Mouse (Mus musculus): ENCODE results near the gene Rusc1.

The Rusc1 gene

DNA sequence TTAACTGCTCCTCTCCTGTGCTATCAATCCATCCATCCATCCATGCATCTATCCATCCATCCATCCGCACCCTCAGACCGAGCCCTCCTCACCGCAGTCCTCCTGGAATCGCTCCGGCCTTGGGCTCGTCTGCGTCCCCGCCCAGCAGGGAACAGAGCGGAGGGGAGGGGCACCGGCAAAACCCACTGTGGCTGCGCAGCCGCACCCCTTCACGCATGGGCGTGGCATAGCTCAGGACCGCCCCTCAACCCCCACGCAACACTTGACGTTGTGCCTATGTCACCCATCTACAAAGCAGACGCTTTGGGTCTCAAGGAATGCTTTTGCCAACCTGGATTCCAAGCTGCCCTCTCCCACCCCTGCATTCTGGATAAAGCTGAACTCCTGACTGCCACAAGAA, at the start of gene Rusc1:
TSS of gene Rusc1 (minus strand) at position 137 of the 400 bp plus-strand sequence.
- DNase-seq (ENCODE audit: low spot score in 2 of 2): peak; percentile 42 to 60

DNA sequence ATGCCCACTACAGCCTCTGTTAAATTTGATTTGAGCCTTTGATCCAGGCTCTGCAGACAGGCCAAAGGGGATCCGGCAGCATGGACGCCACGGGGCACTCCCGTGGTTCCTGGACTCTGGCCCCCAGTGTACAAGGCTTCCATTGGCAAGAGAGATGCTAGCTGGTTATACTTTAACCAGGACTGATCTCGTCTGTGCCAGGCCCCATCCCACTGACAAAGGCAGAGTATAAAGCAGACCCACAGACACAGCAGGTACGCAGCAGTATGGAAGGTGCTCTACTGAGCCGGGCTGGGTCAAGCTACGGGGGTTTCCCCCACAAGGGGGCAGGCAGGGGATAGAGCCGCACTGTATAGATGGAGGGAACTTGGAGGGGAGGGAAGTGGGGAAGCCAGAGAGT, 43.3 kb upstream of the Rusc1 start:
- no peak for DNase-seq (ENCODE audit: low spot score in 2 of 2)

DNA sequence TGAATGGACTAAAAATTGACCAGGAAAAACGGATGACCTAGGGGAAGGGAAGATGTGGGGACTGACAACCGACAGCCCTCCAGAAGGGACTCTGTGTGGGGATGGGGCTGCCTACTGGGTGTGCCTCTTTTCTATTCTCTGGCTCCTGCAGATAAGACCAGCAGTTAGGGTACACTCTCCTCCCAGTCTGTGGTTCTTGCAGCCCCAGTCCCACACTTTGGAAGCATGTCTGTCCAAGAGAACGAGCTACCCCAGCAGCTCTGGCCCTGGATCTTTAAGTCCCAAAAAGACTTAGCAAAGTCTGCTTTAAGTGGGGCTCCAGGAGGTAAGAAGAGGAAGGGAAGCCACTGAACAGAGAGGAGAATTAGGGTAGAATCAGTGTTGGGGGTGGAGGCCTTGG, 42.8 kb upstream of the Rusc1 start, which contains the start of gene Pklr:
TSS of gene Pklr (plus strand) at position 185 of the 400 bp plus-strand sequence.
- no peak for DNase-seq (ENCODE audit: low spot score in 2 of 2)

DNA sequence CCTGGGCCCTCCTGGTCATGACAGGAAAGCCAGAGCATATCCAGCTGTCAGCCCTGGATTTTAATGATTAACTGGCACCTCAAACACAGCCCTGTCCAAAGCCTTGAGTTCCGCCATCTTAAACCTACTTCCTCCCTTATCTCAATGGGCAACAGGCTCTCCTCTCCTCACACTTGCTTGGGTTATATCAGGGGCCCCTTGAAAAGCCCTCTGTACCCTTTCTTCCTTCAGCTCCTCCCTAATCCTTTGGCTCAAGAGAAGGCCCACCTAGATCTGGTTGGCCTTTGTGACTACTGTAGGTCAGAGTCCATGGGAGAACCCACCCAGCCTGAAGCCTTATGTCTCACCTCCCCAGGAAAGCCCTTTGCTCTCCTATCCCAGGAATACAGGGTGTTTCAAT, 40.6 kb upstream of the Rusc1 start:
- DNase-seq (ENCODE audit: low spot score in 2 of 2): no peak

DNA sequence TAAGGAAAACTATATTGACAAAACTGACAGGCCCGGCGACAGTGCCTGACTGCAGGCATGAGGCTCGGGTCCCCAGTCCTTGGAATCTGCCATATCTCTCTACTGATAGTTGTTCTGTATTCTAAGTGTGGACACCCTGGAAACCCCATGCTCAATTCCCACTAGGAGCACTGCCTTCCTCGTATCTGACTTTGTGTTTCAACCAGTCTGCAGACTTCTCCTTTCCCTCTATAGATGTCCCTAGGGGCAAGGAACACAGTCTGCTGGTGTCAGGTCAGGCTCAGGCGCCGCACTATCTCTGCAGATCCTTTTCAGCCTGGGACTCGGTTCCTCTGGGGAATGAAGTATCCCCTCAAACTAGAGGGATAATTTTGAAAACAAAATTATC, 39.9 kb upstream of the Rusc1 start:
- DNase-seq (ENCODE audit: low spot score in 2 of 2): no peak

DNA sequence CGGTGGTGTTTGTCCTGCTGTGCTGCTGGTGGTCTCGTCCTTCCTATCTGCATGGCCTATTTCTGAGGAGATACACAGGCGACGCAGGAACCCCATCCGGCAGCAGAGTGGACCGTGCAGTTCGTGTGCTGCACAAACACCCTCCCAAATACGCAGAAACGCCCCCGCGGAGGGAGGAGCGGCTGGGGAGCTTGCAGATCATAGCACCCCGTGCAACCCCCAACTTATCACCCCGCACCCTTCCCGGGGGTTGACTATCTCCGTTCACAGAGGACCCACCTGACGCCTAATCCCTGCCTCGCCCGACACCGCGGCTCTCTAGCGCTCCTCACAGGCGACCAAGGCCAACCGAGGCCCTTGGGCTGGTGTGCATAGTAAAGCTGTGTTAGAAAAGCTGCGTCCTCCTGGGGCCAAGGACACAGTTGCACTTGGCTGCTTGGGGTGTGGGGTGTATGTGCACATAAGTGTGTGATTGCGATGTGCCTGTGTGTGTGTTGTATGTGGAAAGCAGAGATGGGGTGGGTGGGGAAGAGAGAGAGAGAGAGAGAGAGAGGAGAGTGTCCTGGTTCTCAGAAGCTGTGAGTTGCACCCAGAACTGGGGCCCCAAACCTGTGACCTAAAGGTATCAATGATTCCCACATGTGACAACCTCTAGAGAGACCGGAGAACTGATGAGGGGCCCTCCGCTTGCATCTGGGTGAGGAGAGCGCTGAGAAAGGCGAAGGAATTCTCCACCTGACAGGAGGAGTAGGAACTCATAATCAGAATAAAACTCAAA, 39.4 kb upstream of the Rusc1 start:
- DNase-seq (ENCODE audit: low spot score in 2 of 2): peak; percentile 35 to 43

DNA sequence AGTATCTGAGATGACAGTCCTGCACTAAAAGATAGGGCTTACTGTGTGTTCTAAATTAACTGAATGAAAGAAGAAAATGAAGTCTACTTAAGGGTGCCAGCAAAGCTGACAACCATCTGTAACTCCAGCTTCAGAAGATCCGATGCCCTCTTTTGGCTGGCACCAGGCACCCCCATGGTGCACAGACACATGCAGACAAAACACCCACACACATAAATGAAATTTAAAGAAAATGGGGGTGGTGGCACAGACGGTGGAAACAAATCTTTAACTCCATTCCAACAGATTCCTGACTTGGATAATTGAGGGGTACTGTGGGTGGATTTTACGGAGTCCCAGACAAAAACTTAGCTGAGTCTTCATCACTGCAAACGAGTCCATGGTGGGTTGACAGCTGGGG, 38.7 kb upstream of the Rusc1 start:
- DNase-seq (ENCODE audit: low spot score in 2 of 2): no peak

DNA sequence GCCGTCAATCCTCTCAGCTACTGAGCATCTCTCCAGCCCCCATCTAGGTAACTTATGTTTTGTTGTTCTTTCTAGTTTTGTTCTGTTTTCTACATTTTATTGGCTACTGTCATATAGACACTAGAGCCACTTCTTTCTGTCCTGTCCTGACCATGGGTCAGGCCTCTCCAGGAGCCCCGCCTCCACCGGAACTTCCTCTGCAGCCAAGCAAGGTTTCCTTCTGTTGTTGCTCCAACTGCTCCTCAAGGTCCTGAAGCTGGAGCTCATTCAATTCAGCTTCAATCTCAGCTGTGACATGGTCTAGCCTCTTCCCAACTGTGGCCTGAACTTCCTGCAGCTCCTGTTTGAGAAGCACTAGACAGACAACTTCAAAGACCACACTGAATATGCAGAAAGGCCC, 36.8 kb upstream of the Rusc1 start:
- DNase-seq (ENCODE audit: low spot score in 2 of 2): no peak

DNA sequence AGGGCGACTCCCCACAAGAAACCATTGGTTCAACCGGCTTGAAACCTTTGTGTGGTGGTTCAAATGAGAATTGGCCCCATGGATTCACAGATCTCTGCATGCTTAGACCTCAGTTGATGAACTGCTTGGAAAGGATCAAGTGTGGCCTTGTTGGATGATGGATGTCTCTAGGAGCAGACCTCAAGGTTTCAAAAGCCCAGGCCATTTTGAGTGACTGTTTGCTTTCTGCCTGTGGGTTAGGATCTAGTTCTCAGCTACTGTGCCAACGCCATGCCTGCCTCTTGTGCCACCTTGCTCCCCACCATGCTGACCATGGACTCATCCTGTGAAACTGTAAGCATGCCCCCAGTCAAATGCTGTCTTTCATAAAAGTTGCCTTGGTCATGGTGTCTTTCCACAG, 32.9 kb upstream of the Rusc1 start:
- DNase-seq (ENCODE audit: low spot score in 2 of 2): no peak

DNA sequence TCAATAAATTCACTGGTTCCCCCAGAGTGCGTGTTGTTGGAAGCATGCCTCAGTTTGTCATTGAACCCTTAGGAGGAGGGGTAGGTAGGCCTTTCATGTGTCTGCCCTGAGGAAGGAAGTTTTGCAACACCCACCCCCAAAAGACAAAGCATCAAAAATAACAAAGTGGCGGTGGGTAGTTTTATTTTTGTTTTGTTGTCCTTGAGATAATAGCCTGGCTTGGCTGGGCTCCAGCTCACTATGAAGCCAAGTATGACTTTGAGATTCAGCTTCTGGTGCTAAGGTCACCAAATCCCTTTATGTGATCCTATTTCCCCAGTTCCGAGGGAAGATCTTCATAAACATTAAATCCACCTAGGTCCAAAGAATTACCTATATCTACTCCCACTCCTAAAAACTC, 31.1 kb upstream of the Rusc1 start:
- no peak for DNase-seq (ENCODE audit: low spot score in 2 of 2)

DNA sequence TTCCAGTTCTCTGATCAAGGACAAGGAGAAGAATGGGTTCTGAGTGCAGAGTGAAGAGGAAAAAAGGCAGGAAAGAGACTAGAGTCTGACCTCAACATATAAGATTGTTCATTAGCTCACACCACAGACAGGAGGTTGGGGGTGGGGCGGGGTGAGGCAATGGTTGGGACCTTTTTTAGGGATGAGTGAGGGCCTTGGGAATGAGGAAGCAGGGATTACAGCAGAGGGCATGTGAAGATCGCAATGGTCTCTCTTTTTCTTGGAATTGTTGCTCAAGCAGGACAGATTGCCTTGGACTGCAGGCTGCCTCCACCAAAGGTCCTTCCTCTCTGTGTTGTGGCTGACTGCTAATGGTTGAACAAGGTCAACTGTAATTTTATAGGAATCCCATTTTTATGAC, 30.2 kb upstream of the Rusc1 start:
- DNase-seq (ENCODE audit: low spot score in 2 of 2): no peak

DNA sequence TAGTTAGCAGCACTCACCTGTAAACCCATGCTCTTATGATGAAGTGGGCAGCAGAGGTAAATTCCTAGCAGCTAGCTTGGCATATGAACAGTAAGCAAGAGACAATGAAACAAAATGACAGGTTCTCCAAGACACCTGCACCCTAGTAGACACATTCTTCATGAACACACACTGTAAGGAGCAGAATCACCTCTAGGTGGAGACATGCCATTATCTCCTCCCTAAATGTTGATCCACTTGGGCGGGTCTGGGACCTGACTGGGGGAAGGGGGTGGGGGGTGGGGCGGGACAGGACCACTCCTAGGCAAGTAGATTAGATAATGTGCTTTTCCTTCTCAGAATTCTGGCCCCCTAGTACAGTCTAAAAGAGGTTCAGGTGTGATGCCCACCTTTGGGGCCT, 22.4 kb upstream of the Rusc1 start:
- no peak for DNase-seq (ENCODE audit: low spot score in 2 of 2)

DNA sequence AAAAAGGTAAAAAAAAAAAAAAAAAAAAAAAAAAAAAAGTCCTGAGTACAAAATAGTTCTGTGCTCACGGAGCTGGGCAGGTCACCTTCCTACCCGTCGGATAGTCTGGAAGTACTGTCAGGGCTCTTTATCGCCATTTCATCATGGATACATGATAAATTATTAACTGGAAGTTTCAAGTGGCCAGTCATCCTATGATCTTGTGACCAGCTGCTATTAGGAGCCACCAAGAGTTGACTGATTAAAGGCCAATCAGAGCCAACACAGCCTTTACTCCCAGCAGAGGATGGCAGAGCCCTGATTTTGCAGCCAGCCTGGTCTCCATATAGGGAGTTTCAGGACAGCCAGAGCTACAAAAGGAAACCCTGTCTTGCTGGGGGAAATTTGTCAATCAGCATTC, 19.9 kb upstream of the Rusc1 start:
- no peak for DNase-seq (ENCODE audit: low spot score in 2 of 2)

DNA sequence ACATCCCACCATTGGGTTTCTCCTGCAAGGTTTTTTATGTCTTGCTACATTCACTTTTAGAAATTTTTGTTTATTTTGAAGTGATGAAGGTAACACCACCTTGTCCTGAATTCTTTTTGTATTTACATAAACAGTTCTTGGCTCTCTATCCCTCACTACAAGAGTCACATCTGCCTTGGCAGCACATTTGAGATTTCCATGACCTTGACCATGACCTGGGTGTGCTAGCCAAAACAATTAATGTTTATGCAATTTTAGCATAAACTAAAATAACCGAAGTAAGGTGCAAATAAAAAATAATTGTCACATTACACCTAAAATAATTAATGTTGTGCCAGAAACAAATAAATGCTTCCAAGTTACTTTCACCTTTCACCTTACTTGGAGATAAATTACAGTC, 15.0 kb upstream of the Rusc1 start:
- no peak for DNase-seq (ENCODE audit: low spot score in 2 of 2)

DNA sequence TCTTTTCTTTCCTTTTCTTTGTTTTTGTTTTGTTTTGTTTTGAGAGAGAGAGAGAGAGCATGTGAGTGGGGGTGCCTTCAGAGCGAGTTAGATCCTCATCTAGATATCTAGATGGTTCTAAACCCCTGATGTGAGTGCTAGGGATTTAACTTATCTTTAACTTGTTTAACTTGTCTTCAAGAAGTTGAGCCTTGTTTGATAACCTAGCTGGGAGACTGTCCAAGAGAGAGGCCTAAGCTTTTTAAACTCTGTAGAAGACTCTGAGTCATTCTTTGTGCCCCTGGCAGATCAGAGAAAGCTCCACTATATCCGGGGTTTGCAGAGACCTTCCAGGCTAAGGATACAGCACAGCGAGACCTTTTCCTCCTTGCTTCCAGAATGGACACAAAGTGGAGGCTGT, 14.4 kb upstream of the Rusc1 start:
- DNase-seq (ENCODE audit: low spot score in 2 of 2): no peak

DNA sequence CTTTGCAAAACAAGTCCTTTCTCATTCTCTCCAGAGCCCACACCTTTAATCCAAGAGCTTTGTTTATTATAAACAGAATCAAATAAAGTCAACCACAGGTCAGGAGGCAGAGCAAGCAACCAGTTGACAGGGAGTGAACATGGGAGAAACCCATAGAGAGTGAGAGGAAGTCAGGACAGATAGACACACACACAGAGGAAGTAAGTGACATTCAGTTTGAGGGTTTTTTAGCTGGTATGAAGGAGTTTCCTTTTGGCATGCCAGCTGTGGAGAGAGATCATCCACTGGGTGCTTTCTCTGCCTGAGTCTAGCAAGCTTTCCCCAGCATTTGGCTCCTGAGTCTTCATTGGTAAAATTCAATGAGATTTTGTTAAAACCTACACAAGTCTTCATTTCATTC, 13.8 kb upstream of the Rusc1 start:
- DNase-seq (ENCODE audit: low spot score in 2 of 2): no peak

DNA sequence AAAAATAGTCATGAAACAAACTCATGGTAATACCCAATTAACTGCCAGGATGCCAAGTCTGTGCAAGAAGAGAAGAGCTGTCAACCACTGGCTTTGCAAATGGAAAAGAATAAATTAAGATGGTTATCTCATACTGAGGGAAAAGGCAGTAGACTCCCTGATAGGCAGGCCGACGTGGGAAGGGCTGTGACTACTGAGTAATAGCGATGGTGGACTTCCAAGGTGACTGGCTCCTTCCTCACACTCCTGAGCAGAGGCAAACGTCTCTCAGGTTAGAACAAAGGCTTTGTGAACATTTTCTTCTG, 10.1 kb upstream of the Rusc1 start:
- no peak for DNase-seq (ENCODE audit: low spot score in 2 of 2)

DNA sequence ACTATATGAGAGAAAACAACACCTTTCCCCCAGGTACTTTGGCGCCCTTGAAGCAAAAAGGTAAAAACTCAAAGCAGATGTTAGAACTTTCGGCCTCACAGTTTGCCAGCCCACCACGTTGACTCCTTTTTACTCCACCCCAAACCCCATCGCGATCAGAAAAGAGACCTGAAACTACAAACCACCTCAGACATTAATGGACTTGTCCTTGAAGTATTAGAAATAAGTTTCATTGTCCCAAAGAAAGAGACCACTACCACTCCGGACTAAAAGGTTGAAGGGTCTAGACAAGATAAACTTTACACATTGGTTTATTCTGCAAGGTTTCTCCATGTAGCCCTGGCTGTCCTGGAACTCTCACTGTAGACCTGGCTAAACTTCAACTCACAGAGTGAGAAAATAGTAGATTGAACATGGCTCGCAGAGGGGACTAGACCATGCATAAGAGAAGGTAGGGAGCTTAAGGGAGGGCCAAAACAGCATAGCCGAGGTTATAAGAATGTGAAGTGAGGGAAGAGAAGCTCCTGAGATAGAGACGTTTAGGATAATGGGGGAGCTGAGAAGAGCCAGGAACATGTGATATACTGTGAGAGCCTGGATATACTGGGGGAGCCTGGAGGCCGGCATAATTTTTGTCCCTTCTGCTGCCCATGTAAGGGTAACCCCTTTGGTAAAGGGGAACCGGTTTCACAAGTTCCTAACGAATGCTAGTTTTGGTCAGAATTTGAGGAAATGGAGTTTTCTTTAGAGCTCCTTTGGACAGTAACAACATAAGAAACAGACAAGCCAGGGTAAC, 9.6 kb upstream of the Rusc1 start:
- DNase-seq (ENCODE audit: low spot score in 2 of 2): no peak

DNA sequence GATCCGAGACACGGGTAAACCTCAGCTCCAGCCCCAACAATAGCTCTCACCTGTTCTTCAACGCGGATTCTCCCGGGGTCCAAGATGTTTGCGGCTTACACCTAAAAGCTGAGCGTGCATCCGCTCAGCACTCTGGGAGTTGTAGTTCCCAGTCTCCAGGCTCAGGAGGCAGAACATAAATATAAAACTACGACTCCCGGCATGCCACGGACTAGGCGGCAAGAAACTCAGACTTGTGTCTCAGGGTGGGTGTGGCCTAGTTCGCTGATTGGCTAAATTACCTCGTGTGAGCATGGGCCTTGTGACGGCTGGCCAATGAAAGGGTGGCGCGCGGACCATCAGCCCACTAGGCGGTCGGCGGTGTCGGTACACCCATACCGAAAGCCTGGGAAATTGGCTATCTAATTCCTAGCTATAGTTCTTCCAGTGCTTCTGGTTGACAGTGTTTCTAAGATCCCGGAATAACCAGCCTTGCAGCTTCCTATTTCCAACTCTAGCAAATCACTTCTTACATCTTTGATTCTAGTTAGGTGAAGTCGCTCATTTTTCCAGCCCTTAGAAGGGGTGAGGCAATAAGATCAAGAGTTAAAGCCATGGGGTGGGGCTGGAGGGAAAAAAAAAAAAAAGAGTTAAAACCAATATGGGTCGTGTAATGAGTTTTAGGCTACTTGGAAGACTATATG, 8.8 kb upstream of the Rusc1 start, which contains the start of gene Fdps:
TSS of gene Fdps (minus strand) at position 148 of the 683 bp plus-strand sequence.
- peak; percentile 82 to 88 for DNase-seq (ENCODE audit: low spot score in 2 of 2)

DNA sequence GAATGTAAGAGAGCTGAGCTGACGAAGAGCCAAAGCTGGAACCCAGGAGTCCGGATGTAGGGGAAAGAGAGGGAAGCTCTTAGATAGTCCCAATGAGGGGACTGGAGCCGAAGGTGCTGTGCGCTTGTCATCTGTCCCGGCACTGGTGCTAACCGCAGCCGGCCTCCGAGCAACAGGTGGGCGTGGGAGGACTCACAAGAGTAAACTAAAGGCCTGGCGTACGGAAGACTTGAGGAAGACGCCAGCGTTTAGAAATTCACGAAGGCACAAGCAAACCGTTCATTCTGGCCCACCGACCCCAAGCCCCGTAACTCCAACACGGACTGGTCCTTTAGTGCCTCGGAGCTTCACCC, 8.3 kb upstream of the Rusc1 start:
- DNase-seq (ENCODE audit: low spot score in 2 of 2): no peak

DNA sequence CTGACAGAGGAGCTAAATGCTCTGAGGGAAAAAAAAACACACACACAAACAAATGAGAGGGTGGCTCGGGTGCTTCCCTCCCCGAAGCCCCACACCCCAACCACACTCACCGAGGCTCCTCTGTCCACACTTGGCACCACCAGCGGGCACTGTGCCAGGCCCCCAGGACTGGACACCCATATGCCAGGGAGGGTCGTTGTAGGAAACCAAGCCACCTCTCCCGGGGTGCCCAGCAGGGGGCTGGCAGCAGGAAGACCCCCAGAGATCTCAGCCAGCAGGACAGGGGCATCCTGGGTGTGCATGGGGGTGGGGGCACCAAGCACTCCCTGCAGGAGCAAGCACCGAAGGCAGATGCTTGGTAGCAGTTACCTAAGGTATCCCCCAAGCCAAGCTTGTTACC, 7.7 kb upstream of the Rusc1 start, which contains the start of gene Gm43738:
TSS of gene Gm43738 (minus strand) at position 289 of the 400 bp plus-strand sequence.
- no peak for DNase-seq (ENCODE audit: low spot score in 2 of 2)

DNA sequence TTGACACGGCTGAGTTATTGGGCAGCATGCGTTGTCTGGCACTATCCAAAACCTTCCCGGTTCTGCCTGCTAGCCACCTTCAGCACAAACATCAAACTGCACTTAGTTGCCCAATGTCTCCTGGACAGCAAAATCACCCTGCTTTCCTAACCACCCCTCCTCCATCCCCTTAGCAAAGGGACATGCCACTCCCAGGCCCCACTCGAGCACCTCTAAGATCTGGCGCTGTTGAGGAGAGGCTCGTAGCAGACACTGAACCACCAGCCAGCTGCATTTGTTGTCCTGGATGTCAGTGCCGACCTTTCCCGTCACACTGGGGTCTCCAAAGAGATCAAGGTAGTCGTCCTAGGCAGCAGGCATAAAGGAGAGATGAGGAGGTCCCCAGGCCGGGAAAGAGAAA, 910 bp upstream of the Rusc1 start:
- no peak for DNase-seq (ENCODE audit: low spot score in 2 of 2)

Data from spleen, postnatal 14 days (tissue).